Mouse (Mus musculus) T-helper 1 cell (primary cell): ENCODE measurements around the gene Glcci1.

Experiments
- in situ Hi-C: fragments of 300-600 bp; cut with MboI, MseI; formaldehyde crosslinking; loops from one replicate; pipeline ENCODE4 v1.15.1; 2025; ENCODE audit warnings: high pct_unique_total_duplicates

Gene Glcci1

GRCm38 (mm10) chr6:8509551-8509950 lies at the start of gene Glcci1:
Glcci1 (plus strand) TSS chr6:8509600.
- in situ Hi-C loops: loop anchor here (10.0 kb wide), 1 partner anchor 225 kb away; no protein-coding TSS in a partner anchor

DNA sequence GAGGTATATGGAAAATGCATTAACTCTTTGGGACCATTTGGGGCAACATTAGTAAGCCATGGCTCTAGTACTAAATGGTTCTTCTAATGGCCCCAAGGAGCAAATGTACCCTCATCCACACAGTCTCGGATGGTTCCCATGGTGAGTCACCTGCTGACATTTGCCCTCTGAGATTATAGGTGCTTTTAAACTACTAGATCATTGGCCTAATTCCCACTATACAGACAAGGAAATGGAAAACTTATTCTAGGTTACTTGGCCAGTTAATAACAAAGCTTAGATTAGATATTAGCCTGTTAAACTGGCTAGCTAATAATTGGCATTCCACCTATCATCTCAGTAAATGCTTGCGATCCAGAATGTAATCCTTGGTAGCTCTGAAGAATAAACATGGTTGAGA lies 47.0 kb upstream of the Glcci1 start:
- in situ Hi-C loops: no loop called here

- in situ Hi-C loops: no loop called here
Measured at GRCm38 (mm10) chr6:8465388-8465787, 44.0 kb upstream of the Glcci1 start.

DNA sequence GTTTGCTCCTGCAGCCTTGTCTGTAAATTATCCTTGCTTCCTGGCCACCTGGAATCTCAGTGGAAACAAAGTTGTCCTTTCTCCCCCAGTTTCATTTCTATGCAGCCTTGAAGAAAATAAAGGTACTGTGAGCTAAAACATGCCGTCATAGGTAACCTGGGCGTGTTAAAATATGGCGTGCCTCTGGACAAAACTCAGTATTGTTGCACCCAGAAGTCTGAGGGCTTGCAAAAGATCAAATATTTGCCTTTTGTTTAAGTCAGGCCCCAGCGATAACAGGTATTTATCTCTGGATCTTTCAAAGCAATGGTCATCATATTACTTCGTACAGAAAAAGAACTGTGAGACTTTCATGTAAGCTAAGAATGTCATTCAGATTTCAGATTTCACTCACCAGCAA lies 43.4 kb upstream of the Glcci1 start:
- in situ Hi-C loops: no loop called here

- in situ Hi-C loops: no loop called here
Measured at GRCm38 (mm10) chr6:8467667-8468337, 41.6 kb upstream of the Glcci1 start.

DNA sequence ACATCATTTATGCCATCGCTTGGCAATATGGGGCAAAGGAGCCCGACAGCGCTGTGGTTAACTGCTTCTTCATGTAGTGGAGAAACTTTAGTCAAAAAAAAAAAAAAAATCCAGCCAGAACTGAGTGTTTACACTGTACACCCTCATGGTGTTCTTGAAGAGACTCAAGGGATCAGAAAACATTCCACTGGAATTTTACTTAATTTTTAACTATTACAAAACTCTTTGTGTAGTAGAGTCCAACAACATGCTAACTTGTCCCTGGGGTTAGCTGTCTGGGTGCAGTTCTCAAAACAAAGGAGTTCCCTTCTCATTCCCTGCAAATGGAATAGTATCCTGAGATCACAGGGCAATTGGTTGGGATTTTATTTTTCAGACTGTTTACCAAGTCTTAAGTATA lies 39.5 kb upstream of the Glcci1 start:
- in situ Hi-C loops: no loop called here

GRCm38 (mm10) chr6:8472125-8472524 lies 37.3 kb upstream of the Glcci1 start:
- in situ Hi-C loops: no loop called here

DNA sequence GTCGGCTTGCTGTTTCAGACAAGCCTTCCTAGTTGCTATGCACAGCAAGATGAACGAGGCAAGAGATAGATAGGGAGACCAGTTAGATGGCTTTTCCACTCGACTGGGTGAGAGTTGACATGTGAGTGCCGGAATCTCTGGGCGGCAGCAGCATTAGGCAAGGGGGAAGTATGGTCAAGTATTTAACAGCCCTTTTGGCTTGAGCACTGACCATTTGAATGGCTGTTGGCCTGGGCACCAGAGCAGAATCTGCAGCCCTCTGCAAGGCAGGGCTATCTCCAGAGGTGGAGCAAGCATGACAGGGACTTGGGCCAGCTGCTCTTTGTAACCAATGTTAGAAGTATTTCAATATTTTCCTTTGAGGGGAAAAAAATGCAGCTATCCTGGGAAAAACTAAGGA lies 36.5 kb upstream of the Glcci1 start:
- in situ Hi-C loops: no loop called here

- in situ Hi-C loops: no loop called here
Measured at GRCm38 (mm10) chr6:8473498-8473897, 35.9 kb upstream of the Glcci1 start.

DNA sequence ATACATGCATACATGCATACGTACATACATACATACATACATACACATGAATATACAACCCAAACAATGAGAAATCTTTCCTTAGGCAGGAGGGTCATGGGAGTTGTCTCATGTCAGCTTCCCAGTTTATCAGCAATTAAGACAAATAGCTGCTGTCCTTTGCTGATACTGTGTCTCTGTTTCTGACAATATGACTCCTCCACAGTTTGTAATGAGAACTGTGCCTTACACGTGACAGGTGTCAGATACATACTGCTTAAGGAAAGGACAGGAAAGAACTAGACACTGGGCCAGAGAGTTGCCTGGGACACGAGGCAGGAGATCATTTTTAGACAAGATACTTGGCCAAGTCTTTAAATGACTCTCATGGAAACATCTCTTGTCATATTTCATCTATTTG lies 35.1 kb upstream of the Glcci1 start:
- in situ Hi-C loops: no loop called here

GRCm38 (mm10) chr6:8474820-8475219 lies 34.6 kb upstream of the Glcci1 start:
- in situ Hi-C loops: loop anchor here (25.0 kb wide), 1 partner anchor 613 kb away; no protein-coding TSS in a partner anchor

- in situ Hi-C loops: loop anchor here (25.0 kb wide), 1 partner anchor 617 kb away; no protein-coding TSS in a partner anchor
Measured at GRCm38 (mm10) chr6:8479176-8479575, 30.2 kb upstream of the Glcci1 start.

DNA sequence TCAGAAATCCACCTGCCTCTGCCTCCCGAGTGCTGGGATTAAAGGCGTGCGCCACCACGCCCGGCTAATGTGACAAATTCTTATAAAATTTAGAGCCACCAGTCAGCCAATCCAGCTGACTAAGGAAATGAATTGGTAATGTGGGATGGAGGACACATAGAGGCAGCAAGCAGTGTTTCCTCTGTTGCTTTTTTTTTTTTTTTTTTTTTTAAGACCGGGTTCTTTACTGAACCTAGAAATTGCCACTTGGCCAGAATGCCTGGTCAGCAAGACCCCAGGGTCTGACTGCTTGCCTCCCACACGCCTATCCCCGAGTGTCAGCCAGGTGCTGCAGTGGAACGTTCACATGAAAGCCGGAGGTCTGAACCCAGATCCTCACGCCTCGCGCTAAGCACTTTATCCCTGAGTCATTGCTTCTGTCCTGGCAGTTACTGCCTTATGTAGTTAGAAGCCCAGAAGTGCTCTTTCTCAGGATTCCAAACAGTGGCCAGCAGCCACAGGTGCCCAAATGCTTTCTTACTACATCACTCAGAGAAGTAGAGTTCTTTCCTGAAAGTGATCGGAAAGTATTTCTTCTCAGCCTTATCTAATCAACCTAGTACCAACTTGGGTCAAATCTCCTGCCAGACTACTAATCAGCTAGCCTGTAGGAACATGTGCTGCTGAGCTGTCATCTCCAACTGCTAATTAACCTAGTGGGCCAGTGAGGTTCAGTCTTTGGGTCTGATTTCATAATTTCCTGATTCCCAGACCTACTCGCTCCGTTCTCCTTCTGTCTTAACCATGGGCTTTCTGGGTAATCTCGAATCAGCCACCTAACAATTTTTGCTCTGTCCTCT lies 24.7 kb upstream of the Glcci1 start:
- in situ Hi-C loops: loop anchor here (25.0 kb wide), 1 partner anchor 622 kb away; no protein-coding TSS in a partner anchor

DNA sequence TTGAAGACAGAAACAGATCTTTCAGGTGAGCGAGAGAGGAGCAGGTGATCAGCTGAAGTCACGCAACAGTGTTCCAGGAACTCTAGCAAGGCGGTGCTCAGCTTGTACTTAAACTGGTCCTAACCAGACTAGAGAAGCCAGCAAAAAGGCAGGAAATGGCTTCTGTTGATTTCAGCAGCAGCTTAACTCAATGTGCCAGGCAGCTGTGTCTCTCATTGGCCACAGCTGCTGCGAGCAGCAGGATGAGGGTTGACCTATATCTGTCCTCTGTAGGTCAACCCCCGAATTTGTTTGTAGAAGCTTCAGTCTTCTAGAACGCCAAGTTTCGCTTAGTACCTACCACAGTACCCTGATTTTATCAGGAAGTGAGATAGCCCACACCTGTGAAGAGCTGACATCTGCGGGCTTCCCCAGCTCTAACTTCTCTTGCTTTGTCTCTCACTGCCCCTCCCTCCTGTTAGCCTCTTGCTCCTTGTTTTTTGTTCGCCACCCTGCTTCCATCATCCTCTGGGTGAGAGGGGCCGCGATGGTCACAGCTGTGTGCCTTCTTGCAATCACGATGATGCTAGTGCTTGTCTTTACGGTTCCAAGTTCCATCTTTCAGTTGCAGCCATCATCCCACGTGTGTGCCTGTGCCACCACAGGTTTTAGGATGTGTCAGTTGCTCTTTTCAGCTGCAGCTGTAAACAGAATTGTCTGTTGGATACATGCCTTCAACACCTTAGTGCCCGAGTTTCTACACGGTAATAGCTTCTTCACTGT lies 23.8 kb upstream of the Glcci1 start:
- in situ Hi-C loops: loop anchor here (25.0 kb wide), 1 partner anchor 623 kb away; no protein-coding TSS in a partner anchor

- in situ Hi-C loops: loop anchor here (25.0 kb wide), 1 partner anchor 624 kb away; no protein-coding TSS in a partner anchor
Measured at GRCm38 (mm10) chr6:8486391-8487043, 22.9 kb upstream of the Glcci1 start.

GRCm38 (mm10) chr6:8487044-8487853 lies 22.2 kb upstream of the Glcci1 start:
- in situ Hi-C loops: loop anchor here (25.0 kb wide), 1 partner anchor 625 kb away; no protein-coding TSS in a partner anchor

- in situ Hi-C loops: loop anchor here (25.0 kb wide), 1 partner anchor 626 kb away; no protein-coding TSS in a partner anchor
Measured at GRCm38 (mm10) chr6:8488249-8488648, 21.2 kb upstream of the Glcci1 start.

GRCm38 (mm10) chr6:8489266-8489665 lies 20.1 kb upstream of the Glcci1 start:
- in situ Hi-C loops: loop anchor here (25.0 kb wide), 1 partner anchor 627 kb away; no protein-coding TSS in a partner anchor

DNA sequence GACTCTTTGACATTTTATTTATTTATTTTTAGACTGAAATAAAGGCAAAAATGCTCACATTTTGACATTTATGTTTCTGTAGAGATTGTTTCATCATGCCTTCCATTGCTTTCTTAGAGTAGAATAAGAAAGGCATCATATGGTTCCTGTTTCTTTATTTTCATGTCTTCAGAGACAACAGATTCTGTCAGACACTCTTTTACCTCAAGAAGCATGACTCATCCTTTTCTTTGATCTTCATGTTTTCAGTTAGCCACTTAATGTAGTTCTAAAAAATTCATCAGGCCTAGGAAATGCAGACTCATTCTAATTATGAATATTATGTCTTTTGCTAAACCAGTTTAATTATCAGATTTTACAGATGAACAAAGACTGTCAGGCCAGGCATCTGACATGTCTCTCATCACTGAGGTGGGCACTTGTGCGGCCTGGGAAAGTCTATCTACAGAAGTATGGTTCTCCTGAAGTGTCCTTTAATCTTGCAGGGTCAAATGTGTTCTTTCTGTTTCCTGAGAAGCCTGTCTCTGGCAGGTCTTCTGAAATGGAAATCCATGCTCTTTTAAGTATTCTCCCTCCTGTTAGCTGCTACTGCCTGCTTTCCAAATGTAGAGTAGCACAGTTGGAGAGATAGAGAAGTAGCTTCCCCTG lies 19.3 kb upstream of the Glcci1 start:
- in situ Hi-C loops: loop anchor here (25.0 kb wide), 1 partner anchor 628 kb away; no protein-coding TSS in a partner anchor

DNA sequence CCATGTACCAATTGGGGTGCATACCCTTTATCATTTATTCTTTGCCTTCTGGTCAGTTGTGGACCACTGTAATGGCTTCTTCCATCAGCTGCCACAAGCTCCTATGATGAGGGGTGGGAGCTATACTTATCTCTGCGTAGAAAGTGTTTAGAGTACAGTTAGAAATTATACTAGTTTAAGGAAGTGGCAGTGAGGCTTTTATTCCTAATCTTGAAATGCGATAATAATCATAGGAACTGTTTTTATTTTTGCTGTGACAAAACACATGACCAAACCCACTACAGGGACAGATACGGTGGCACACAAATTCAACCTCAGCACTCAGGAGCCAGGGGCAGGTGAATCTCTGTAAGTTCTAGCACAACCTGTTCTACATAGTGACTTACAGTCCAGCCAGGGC lies 17.2 kb upstream of the Glcci1 start:
- in situ Hi-C loops: loop anchor here (25.0 kb wide), 1 partner anchor 630 kb away; no protein-coding TSS in a partner anchor
